Mouse (Mus musculus): Measurements from ENCODE around the gene Usp5. TPM values are rescaled to one million over a fixed set of nuclear protein-coding genes. Genes with fewer than 3 reads are reported as not detected.
"Not testable (repeated sequence)": the region's sequence is repeated elsewhere in the genome, so short reads cannot be mapped to it uniquely, and the experiment has no call there.

Gene Usp5
- total RNA-seq, 2 experiments from 2014 or later, result 78.2 TPM

- intact Hi-C loops (cut with DNase I), result loop anchor here (10.0 kb wide), 1 partner anchor 114 kb away; the partner anchor contains the start of gene Cops7a
- DNase-seq, result no peak
Observed at GRCm38 (mm10) chr6:124850535-124850934, 21.3 kb upstream of the Usp5 start.

DNA sequence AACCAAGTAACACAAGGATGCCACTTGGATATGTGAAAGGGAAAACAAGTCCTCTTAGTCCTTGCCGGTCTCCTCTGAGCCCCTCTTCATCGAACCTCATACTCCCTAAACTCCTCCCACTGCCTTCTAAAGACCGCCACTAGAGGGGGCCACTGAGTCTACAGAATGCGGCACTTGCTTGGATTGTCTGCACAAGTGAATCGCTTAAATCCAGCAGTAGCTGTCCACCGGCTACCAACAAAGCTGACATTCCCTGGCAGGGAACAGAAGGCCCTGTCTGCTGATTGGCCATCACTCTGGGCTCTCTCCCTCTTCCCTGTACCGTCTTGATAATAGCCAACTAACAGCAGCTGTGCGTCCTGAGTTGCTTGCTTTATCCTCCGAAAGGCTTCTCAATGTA, 18.0 kb upstream of the Usp5 start:
- intact Hi-C loops (cut with DNase I), result loop anchor here (5.0 kb wide), 1 partner anchor 235 kb away; no protein-coding TSS in a partner anchor
- DNase-seq, result peak; percentile 89 to 97

DNA sequence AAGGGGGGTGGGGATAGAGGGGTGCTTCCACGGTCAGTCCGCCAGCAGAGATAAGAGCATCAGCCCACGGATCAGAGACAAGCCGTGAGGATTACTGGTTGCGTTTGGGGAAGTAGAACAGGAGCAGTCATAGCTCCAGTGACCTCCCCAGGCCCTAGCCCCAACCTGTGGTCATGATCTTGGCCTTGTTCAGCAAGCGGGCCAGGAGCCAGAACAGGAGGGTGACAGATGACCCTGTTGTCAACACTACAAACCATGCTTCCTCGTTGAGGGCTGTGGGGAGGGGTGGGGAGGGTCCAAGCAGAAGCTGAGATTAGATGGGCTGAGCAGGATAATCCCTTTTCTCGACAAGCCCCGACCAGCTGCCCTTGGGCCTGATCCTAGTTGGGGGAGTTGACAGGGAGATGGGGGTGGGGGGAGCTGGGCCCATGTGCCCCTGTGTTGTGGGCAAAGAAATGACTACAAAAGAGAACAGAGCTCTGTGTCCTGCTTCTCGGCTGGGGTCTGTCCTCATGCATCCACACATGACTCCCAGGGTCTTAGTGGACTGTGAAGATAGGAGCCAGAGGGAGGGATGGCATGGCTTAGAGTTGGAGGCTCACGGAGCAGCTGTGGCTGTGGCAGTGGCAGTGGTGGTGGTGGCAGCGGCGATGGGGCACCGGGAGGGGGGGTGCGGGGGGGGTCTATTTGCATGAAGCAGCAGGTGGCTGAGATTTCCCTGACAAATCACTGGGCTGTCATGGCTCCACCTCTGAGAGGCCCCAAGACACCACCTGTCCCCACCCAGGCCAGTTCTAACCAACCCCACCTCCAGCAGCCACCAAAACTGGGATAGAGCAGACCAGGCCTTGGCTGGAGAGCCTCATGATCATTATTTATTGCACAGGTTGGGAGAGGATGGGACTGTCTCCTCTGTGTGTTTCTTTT, 11.2 kb upstream of the Usp5 start, which contains the start of gene Gnb3:
Gene Gnb3, minus strand, starts transcription at position 35 of the 927 bp plus-strand sequence.
- DNase-seq, result peak in 1 of 2 experiments; percentile 47
- intact Hi-C loops (cut with DNase I), result no loop called here

- intact Hi-C loops (cut with DNase I), result no loop called here
- DNase-seq, result peak; percentile 36 to 49
Observed at GRCm38 (mm10) chr6:124839805-124840204, 10.5 kb upstream of the Usp5 start.

GRCm38 (mm10) chr6:124836411-124836810, 7.1 kb upstream of the Usp5 start:
- no peak for DNase-seq
- intact Hi-C loops (cut with DNase I), result no loop called here

- intact Hi-C loops (cut with DNase I), result no loop called here
- DNase-seq, result no peak
Observed at GRCm38 (mm10) chr6:124835531-124835930, 6.2 kb upstream of the Usp5 start.

DNA sequence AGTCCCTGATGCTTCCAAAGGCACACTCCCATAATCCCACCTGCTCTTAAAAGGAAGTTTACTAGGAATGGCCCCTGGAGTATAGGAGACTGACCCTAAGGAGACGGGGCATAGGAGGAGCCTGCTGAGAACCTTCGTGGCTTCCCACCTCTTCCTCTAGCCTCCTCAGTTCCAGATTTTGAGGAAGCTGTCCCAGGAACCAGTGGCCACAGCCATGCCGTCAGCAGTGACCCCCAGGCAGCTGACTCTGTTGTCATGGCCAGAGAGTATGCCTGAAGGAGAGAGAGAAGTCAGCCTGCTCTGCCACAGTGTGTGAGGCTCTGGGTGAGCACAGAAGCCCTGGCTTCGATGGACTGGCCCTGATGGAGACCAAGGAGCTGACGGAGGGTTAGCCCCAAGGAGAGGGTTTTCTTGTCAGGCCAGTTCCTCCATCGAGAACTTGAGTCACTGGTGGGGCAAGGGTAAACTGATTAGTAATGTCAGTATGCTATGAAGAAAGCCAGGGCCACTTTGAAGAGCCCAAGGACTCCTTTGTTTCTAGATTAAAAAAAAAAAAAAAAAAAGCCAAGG, 5.3 kb upstream of the Usp5 start:
- intact Hi-C loops (cut with DNase I), result no loop called here
- DNase-seq, result no peak

DNA sequence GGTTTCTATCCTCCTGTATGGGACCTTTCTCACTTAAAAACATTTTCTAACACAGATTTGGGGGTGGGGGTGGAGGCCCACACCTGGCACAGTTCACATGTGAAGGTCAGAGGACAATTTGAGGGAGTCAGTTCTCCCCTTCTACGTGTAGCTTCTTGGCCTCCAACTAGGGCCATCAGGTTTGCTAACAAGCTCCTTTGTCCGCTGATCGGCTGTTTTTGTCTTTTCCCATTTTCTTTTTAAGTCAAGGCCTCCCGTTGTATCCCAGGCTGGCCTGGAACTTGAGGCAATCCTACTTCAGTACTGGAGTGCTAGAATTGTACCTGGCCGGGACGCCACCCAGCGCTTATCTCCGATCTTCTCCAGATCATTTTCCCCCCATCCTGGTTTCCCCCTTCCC, 2.4 kb upstream of the Usp5 start:
- intact Hi-C loops (cut with DNase I), result no loop called here
- no peak for DNase-seq

- DNase-seq; intact Hi-C loops (cut with DNase I): not testable (repeated sequence)
Observed at GRCm38 (mm10) chr6:124831199-124831598, 1.9 kb upstream of the Usp5 start.

DNA sequence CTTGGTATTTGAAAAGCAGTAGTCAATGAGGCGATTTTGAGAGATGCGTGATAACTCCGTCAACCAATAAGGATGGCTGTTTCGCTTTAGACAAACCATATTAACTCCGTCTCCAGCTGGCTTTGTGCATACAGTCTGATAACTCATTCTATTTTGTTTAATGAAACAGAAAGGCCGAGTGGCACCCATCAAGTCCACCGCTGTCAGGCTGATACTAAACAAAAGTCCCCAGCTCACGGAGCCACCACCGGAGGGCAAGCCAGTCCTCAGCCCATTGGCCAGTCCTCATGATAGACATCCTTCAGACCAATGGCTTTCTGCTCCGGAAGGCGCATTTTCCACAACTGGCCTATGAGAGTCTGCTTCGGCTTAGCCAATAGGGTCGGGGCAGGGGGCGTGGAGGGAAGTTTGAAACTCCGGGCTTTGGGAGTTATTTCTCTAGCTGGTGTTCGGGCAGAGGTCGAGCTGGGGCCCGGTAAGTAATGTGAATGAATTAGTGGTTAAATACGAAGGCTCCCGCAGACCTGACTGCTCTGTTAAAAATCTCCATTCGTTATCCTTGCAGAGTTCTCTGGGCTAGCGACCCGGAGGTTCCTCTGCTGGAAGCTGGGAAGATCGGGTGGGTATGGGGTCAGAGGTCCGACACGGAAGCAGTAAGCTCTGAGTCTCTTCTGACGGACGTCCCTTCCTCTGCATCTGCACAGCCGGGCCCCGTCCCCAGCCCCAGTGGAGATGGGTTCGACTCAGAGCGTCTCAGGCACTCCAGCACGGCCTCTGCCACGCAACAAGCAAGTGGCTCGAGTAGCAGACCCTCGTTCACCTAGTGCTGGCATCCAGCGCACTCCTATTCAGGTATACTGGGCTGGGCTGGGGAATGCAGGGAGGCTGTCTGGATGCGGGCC, 766 bp upstream of the Usp5 start:
- peak; percentile 89 to 92 for DNase-seq
- intact Hi-C loops (cut with DNase I), result no loop called here

DNA sequence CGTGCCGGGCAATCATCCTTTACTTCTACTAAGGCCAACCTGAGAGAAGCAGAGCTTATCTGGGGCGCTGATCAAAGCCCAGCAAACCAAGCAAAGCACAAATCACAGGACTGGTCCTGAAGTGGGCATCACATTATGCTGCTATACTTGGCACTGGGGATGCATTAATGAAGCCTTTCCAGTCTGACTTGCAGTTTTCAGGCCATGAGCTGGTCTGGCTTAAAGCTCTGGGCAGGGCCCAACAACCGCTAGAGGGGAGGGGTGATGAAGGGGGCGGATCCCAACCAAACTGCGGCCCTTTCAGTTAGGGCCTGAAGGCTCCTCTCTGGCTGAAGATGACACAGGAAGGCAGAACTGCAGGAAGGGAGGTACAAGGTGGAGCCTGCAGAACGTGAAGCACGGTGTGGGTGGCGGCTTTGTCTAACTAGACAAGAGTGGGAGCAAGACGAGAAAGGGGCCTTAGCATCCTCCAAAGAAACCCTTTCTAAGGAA, 1.1 kb downstream of the Usp5 start:
- peak; percentile 34 to 39 for DNase-seq
- intact Hi-C loops (cut with DNase I), result no loop called here

DNA sequence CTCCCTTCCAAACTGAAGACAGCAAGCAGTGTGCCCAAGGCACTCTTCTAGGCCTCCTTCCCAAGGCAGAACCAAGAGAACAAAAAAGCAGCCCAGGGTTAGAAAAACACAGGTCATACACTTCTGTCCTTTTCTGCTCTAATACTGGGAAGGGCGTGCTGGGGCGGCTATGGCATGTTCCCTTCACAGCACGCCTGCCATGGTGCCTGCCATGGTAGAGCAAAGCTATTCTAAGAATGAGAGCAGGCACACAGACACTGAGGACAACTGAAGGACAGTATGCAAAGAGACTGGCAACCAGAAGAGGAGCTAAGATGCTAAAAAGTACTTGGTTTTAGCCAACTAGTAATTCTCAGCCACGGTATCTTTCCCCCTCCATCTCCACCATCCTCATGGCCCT, 7.2 kb downstream of the Usp5 start:
- intact Hi-C loops (cut with DNase I), result no loop called here
- DNase-seq, result no peak

GRCm38 (mm10) chr6:124820891-124821290, 8.4 kb downstream of the Usp5 start:
- intact Hi-C loops (cut with DNase I), result no loop called here
- DNase-seq, result no peak

GRCm38 (mm10) chr6:124817971-124818370, 11.3 kb downstream of the Usp5 start:
- DNase-seq, result no peak
- intact Hi-C loops (cut with DNase I), result no loop called here

DNA sequence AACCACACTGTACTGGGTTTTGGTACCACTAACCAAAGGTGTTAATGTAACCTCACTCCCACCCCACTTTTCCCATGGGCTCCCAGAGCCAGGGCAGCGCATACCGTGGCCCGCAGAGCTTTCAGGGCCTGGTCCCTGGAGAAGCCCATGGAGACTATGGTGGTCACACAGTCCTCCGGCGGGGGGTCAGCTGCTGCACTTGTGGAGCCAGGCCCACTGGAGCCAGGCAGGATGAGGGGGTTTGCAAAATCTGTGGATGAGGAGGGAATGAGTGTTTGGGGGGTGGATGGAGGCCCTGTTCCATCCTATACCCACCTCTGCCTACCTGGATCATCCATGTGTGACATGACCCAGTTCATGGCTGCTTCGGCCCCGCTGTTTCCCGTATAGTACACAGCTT, 11.7 kb downstream of the Usp5 start:
- intact Hi-C loops (cut with DNase I), result no loop called here
- no peak for DNase-seq

- intact Hi-C loops (cut with DNase I), result no loop called here
- DNase-seq, result no peak
Observed at GRCm38 (mm10) chr6:124817125-124817524, 12.2 kb downstream of the Usp5 start.

DNA sequence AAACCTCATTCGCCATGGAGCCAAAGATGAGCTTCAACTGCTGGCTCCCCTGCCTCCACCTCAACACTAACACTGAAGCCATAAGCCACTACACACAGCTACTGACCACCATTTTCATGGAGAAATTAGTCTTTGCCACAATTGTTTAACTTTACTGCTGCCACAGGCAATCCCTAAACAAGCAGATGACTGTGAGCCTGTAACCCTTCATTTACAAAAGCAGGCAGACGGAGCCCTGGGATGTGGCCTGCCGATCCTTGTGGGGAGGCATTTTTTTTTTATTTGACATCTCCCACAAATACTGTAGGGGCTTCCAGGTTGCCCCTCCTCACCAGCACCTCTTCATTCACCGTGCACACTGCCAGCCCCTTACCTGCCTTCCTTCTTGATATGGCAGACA, 12.7 kb downstream of the Usp5 start:
- intact Hi-C loops (cut with DNase I), result no loop called here
- no peak for DNase-seq

DNA sequence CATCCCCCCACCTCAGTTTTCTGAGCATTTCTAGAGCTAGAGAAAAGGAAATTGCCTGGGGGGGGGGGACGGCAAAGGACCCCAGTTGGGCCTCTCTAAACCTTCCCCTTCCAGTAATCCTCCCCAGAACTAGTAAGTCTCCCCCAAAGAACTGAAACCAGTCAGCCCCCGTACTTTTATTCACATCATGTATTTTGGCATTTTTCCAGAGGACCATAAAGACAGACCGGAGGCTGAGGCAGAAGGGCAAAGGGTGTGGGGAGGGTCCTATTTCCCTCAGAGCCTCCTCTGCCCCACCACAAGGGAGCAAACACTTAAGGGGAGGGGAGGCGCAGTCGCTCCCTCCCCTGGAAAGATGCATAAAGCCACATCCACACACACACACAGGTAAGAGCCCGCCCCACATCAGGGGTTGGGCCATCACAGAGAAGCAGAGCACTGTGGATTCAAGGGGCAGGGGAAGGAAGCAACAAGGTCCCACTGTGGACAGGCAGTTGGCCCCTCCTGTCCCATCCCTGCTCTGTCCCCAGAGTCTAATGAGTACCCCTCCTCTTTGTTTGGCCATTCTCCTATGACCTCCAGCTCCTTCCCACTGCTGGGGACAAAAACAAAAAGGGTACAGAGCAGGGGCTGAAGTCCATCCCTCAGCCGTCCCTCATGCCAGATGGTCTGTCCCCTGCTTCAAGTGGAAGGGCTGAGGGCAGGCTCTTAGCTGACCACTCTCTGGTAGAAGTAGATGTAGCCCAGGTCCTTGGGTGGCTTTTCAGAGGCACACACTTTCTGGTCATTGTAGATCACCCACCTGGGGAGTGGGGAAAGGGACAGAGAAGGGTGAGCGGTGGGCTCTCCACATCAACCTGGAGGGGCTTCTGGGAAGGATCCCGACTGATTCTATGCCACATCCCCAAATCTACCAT, 14.2 kb downstream of the Usp5 start:
- intact Hi-C loops (cut with DNase I), result no loop called here
- DNase-seq, result no peak

DNA sequence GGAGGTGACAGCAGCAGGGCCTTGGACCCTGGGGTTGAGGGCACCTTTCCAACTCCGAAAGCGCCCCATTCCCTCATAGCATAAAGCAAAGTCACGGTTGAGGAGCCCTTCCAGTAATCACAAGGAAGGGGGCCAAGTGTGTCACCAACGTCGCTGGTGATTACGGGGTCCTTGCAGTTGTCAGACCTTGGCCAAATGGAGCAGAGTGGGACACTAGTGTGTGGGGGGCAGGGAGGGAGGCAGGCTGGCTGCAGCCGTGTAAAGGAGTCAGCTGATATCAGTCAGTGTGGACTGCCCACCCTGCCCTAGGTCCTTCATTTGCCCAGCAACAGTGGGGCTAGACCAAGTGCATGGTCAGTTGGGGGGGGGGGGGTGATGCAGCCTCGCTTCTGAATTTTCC, 14.8 kb downstream of the Usp5 start:
- no peak for DNase-seq
- intact Hi-C loops (cut with DNase I), result no loop called here

DNA sequence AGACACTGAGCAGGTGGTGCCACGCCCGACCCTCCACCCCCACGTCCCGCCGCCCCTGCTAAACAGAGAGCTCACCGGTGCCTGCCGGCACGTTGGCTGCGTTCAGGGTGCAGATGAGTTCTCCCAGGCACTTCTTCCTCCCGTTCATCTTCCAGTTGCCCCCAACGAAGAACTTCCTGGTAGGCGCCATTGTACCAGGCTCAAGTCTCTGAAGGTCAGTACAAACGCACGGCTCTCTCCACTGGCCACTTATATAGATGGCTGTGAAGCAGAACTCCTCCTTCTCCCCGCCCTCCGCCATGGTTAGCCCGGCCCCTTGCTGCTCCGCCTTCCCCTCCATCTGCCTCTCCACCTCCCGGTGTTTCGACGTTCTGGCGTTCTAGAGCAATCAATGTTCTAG, 15.4 kb downstream of the Usp5 start, which contains the start of gene Tpi1:
Gene Tpi1, minus strand, starts transcription at position 364 of the 400 bp plus-strand sequence.
- DNase-seq, result peak; percentile 88 to 93
- intact Hi-C loops (cut with DNase I), result no loop called here

Measured in heart, postnatal 14 days (tissue).